Mouse (Mus musculus): Measurements from ENCODE around the gene Zfp62. TPM values are rescaled to one million over a fixed set of nuclear protein-coding genes. Genes with fewer than 3 reads are reported as not detected.
A peak's percentile ranks its signal among the peaks of the same experiment; 100 is the strongest.

Zfp62 gene
- polyA plus RNA-seq, 1 experiment: 2.4 TPM

- DNase-seq (ENCODE audit: low read depth in 1 of 2, low spot score in 2 of 2): no peak
- 22% methylated on average over 11 of the region's 11 CpGs for WGBS
- H3K36me3 ChIP-seq (ENCODE audit: control insufficient read depth, insufficient read depth, low read length): no peaks in the 10 kb centered on the region
- TF ChIP-seq POLR2A (IDR thresholded peaks at IDR 0.05; ENCODE audit: low read depth, low read length) (no peak), CTCF (IDR thresholded peaks at IDR 0.05; ENCODE audit: extremely low read depth, insufficient read depth, insufficient read length, insufficient replicate concordance) (no peak)
- peak overlapping the region; percentile 50 for H3K27ac ChIP-seq (ENCODE audit: insufficient read depth, low read length)
- H3K4me1 ChIP-seq (ENCODE audit: control insufficient read depth, insufficient read depth, insufficient read length): peaks cover 28% of the 10 kb centered on the region
- peak overlapping the region; percentile 61 for H3K4me3 ChIP-seq (ENCODE audit: extremely low read depth, insufficient read depth, insufficient read length)
- H3K27me3 ChIP-seq (ENCODE audit: control insufficient read depth, insufficient read depth, low read length): no peaks in the 10 kb centered on the region
These were observed 40.0 kb downstream of the Zfp62 start for GRCm38 (mm10) chr11:49242944-49243626.

GRCm38 (mm10) chr11:49243727-49244594 is 40.9 kb downstream of the Zfp62 start, which contains the start of gene Mgat1:
TSS of gene Mgat1 (plus strand) at chr11:49244191.
- peak within 1 kb of the TSS; percentile 94 for H3K27ac ChIP-seq (ENCODE audit: insufficient read depth, low read length)
- TF ChIP-seq POLR2A (IDR thresholded peaks at IDR 0.05; ENCODE audit: low read depth, low read length): peak; percentile 15; the same call in 1 of the 2 replicates
- TF ChIP-seq CTCF (IDR thresholded peaks at IDR 0.05; ENCODE audit: extremely low read depth, insufficient read depth, insufficient read length, insufficient replicate concordance): no peak
- 1% methylated on average over 55 of the region's 60 CpGs for WGBS
- peak within 1 kb of the TSS; percentile 66 for H3K4me3 ChIP-seq (ENCODE audit: extremely low read depth, insufficient read depth, insufficient read length)
- H3K27me3 ChIP-seq (ENCODE audit: control insufficient read depth, insufficient read depth, low read length): no peaks in the 10 kb centered on the region
- no peaks in the 10 kb centered on the region for H3K36me3 ChIP-seq (ENCODE audit: control insufficient read depth, insufficient read depth, low read length)
- H3K4me1 ChIP-seq (ENCODE audit: control insufficient read depth, insufficient read depth, insufficient read length): peaks cover 29% of the 10 kb centered on the region
- peak; percentile 93 to 96 for DNase-seq (ENCODE audit: low read depth in 1 of 2, low spot score in 2 of 2)

GRCm38 (mm10) chr11:49244595-49244930 is 41.5 kb downstream of the Zfp62 start:
- 6% methylated on average over 4 of the region's 4 CpGs for WGBS
- peak overlapping the region; percentile 66 for H3K4me3 ChIP-seq (ENCODE audit: extremely low read depth, insufficient read depth, insufficient read length)
- TF ChIP-seq CTCF (IDR thresholded peaks at IDR 0.05; ENCODE audit: extremely low read depth, insufficient read depth, insufficient read length, insufficient replicate concordance) (no peak), POLR2A (IDR thresholded peaks at IDR 0.05; ENCODE audit: low read depth, low read length) (no peak)
- H3K36me3 ChIP-seq (ENCODE audit: control insufficient read depth, insufficient read depth, low read length): no peaks in the 10 kb centered on the region
- H3K27me3 ChIP-seq (ENCODE audit: control insufficient read depth, insufficient read depth, low read length): no peaks in the 10 kb centered on the region
- peak overlapping the region; percentile 94 for H3K27ac ChIP-seq (ENCODE audit: insufficient read depth, low read length)
- no peak for DNase-seq (ENCODE audit: low read depth in 1 of 2, low spot score in 2 of 2)
- peaks cover 33% of the 10 kb centered on the region for H3K4me1 ChIP-seq (ENCODE audit: control insufficient read depth, insufficient read depth, insufficient read length)

GRCm38 (mm10) chr11:49245176-49245575 is 42.1 kb downstream of the Zfp62 start:
- WGBS: 28% methylated on average over 7 of the region's 7 CpGs
- no peak for DNase-seq (ENCODE audit: low read depth in 1 of 2, low spot score in 2 of 2)

GRCm38 (mm10) chr11:49245634-49246415 is 42.7 kb downstream of the Zfp62 start:
- H3K4me3 ChIP-seq (ENCODE audit: extremely low read depth, insufficient read depth, insufficient read length): peak overlapping the region; percentile 7; the same call in 1 of the 2 replicates
- H3K4me1 ChIP-seq (ENCODE audit: control insufficient read depth, insufficient read depth, insufficient read length): peaks cover 33% of the 10 kb centered on the region
- H3K27ac ChIP-seq (ENCODE audit: insufficient read depth, low read length): peak overlapping the region; percentile 94
- WGBS: 28% methylated on average over 12 of the region's 12 CpGs
- TF ChIP-seq POLR2A (IDR thresholded peaks at IDR 0.05; ENCODE audit: low read depth, low read length) (no peak), CTCF (IDR thresholded peaks at IDR 0.05; ENCODE audit: extremely low read depth, insufficient read depth, insufficient read length, insufficient replicate concordance) (no peak)
- no peaks in the 10 kb centered on the region for H3K36me3 ChIP-seq (ENCODE audit: control insufficient read depth, insufficient read depth, low read length)
- no peak for DNase-seq (ENCODE audit: low read depth in 1 of 2, low spot score in 2 of 2)
- no peaks in the 10 kb centered on the region for H3K27me3 ChIP-seq (ENCODE audit: control insufficient read depth, insufficient read depth, low read length)

More at GRCm38 (mm10) chr11:49245176-49245575, 42.1 kb downstream of the Zfp62 start:
- no peak for TF ChIP-seq POLR2A (IDR thresholded peaks at IDR 0.05; ENCODE audit: low read depth, low read length)
- no peak for TF ChIP-seq CTCF (IDR thresholded peaks at IDR 0.05; ENCODE audit: extremely low read depth, insufficient read depth, insufficient read length, insufficient replicate concordance)
- H3K4me3 ChIP-seq (ENCODE audit: extremely low read depth, insufficient read depth, insufficient read length): peak overlapping the region; percentile 21; the same call in 1 of the 2 replicates
- H3K27me3 ChIP-seq (ENCODE audit: control insufficient read depth, insufficient read depth, low read length): no peaks in the 10 kb centered on the region
- peaks cover 33% of the 10 kb centered on the region for H3K4me1 ChIP-seq (ENCODE audit: control insufficient read depth, insufficient read depth, insufficient read length)
- H3K27ac ChIP-seq (ENCODE audit: insufficient read depth, low read length): peak overlapping the region; percentile 94
- H3K36me3 ChIP-seq (ENCODE audit: control insufficient read depth, insufficient read depth, low read length): no peaks in the 10 kb centered on the region

GRCm38 (mm10) chr11:49246523-49246922 is 43.4 kb downstream of the Zfp62 start:
- WGBS: 59% methylated on average over 4 of the region's 4 CpGs
- Histone ChIP-seq H3K27me3 (ENCODE audit: control insufficient read depth, insufficient read depth, low read length) (no peaks in the 10 kb centered on the region), H3K4me1 (ENCODE audit: control insufficient read depth, insufficient read depth, insufficient read length) (peaks cover 30% of the 10 kb centered on the region), H3K4me3 (ENCODE audit: extremely low read depth, insufficient read depth, insufficient read length) (no peak overlapping the region), H3K36me3 (ENCODE audit: control insufficient read depth, insufficient read depth, low read length) (no peaks in the 10 kb centered on the region), H3K27ac (ENCODE audit: insufficient read depth, low read length) (peak overlapping the region; percentile 98)
- TF ChIP-seq CTCF (IDR thresholded peaks at IDR 0.05; ENCODE audit: extremely low read depth, insufficient read depth, insufficient read length, insufficient replicate concordance) (no peak), POLR2A (IDR thresholded peaks at IDR 0.05; ENCODE audit: low read depth, low read length) (no peak)
- DNase-seq (ENCODE audit: low read depth in 1 of 2, low spot score in 2 of 2): no peak

Data from spleen, adult 2 months (tissue).